Mouse (Mus musculus) heart, postnatal 25 days (tissue): ENCODE data around the gene Caly. TPM values are rescaled to one million over a fixed set of nuclear protein-coding genes. Genes with fewer than 3 reads are reported as not detected.

Experiments
- DNase-seq: peaks from one replicate; pipeline ENCODE4 v3.0.0; 2022; ENCODE audit warnings: low spot score
- intact Hi-C: fragments of 180-260 bp; cut with DNase I; formaldehyde crosslinking; loops from one replicate; pipeline ENCODE4 v1.15.1; 2025
- total RNA-seq, 2 experiments: library from RNA; stranded (reverse); gene quantifications; 2 replicates each; pipeline ENCODE4 v1.2.3; 2021

Caly gene
- not detected for total RNA-seq

GRCm38 (mm10) chr7:140082242-140082678 is at the start of gene Caly:
Gene Caly (minus strand): TSS chr7:140082548.
- intact Hi-C loops, result no loop called here
- DNase-seq, result no peak

- intact Hi-C loops, result no loop called here
- DNase-seq, result no peak
These were observed 45.6 kb upstream of the Caly start for GRCm38 (mm10) chr7:140127911-140128310.

- DNase-seq, result no peak
- intact Hi-C loops, result no loop called here
These were observed 44.6 kb upstream of the Caly start for GRCm38 (mm10) chr7:140126934-140127333.

GRCm38 (mm10) chr7:140126022-140126350 is 43.6 kb upstream of the Caly start:
- intact Hi-C loops, result no loop called here
- DNase-seq, result no peak

DNA sequence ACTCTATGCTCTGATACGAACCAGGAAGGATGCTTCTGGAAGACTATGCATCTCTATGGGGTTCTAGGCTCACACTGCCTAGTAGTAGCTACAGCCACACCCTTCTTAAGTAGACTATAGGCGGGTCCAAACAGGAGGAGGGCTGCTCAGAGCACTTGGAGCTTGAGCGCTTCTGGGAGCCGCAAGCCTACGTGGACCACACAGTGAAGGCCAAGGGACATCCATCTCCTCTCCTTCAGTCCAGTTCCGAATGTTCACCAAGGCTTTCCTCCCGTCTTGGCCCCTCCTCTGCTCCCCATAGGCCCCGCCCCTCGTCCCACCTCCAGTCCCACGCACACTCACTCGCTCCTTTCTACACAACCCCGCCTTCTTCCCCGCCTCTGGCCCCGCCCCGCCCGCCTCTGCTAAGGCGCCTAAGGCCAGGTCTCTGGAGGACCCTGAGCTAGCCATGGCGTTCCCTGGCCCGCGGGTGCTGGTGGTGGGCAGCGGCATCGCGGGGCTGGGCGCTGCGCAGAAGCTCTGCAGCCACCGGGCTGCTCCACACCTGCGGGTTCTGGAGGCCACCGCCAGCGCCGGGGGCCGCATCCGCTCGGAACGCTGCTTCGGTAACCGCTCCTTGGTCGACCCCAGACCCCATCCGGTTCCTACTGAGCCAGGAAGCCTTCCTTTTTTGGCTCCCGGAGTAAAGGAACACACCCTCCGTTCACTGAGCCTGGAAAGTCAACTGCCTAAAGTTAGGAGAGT is 43.1 kb upstream of the Caly start:
- peak; percentile 90 for DNase-seq
- intact Hi-C loops, result no loop called here

GRCm38 (mm10) chr7:140124382-140124781 is 42.0 kb upstream of the Caly start:
- intact Hi-C loops, result no loop called here

GRCm38 (mm10) chr7:140122765-140123164 is 40.4 kb upstream of the Caly start:
- DNase-seq, result no peak
- intact Hi-C loops, result no loop called here

More at GRCm38 (mm10) chr7:140124382-140124781, 42.0 kb upstream of the Caly start:
- DNase-seq, result no peak

DNA sequence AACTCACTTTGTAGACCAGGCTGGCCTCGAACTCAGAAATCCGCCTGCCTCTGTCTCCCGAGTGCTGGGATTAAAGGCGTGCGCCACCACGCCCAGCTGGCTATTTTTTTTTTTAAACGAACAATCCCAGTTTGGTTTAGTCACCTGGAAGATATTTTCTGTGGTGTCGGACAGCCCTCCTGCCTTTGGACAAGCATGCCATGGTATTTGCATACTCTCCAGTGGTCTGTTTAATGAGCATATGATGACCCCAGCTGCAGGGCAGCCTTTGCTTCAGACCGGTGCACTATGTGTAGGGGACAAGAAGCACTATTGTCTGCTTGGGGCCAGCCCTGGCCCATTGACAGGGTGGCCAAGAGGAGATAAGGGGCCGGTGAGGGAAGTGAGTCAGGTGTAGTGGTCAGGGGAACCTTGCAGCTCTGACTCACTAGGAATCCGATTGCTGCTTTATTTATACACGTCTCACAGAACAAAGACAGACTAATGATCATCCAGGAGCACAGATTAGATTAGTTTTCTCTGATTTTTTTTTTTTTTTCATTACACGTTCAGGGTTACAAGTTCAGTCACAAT is 39.1 kb upstream of the Caly start:
- intact Hi-C loops, result no loop called here
- DNase-seq, result no peak

GRCm38 (mm10) chr7:140120484-140120883 is 38.1 kb upstream of the Caly start:
- DNase-seq, result no peak
- intact Hi-C loops, result no loop called here

DNA sequence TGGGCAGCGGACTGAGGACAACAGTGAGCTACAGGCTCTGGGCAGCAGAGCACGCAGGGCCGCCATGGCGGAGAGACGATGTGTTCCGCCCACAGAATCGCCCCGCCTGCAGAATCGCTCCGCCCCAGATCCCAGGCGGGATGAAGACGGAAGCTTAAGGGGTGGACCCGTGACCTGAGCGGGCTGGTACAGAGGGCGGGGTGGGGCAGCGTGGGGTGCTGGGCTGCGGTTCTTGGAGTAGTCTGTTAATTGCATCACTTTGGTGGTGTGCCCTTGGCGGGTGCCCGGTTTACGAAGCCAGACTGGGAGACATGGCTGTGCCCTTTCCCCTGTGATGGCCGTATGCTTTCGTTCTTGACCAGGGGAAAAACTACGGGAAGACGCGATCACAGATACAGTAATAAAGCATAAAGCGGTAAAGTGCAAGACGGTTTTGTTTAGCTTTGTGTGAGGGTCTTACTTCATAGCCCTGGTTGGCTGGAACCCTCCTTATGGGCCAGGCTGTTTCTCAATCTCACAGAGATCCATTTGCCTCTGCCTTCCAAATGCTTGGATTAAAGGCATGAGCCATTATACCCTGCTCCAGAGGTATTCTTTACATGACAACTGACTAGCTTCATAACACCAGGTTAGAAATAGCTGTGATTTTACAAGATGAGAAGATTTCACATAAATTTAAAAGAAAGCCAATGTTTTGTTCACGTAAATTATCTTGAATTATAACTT is 34.1 kb upstream of the Caly start, which contains the start of gene Echs1:
TSS of gene Echs1 (minus strand) at position 148 of the 726 bp plus-strand sequence.
- intact Hi-C loops, result loop anchor here (2.0 to 10.0 kb wide), 2 partner anchors 24 to 82 kb away; partner anchors contain the start of genes Tubgcp2 and Zfp511
- DNase-seq, result peak; percentile 89

- intact Hi-C loops, result loop anchor here (2.0 to 10.0 kb wide), 2 partner anchors 25 to 81 kb away; partner anchors contain the start of genes Tubgcp2 and Zfp511
- peak; percentile 48 for DNase-seq
These were observed 33.4 kb upstream of the Caly start, which contains the start of gene Paox for GRCm38 (mm10) chr7:140115583-140116328. Gene Paox (plus strand): TSS chr7:140115799.

DNA sequence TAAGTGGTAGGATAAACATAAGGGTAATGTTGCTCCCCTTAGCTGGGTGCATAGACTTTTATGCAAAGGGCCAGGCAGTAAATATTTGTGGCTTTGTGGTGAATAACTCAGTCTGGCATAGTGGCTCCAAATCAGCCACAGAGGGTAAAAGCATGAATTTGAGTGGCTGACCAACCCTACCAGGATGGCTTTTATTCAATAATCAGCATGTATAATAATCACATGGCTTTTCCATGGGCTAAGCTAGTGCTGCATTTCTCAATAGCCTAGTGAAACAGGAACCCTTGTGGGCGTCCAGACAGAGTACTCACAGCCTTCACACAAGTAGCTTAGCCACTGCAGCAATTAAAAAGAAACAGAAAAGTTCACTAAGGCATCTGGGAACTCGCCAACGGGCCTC is 29.6 kb upstream of the Caly start:
- intact Hi-C loops, result loop anchor here (10.0 kb wide), 1 partner anchor 77 kb away; the partner anchor contains the start of genes Tubgcp2 and Zfp511
- no peak for DNase-seq

DNA sequence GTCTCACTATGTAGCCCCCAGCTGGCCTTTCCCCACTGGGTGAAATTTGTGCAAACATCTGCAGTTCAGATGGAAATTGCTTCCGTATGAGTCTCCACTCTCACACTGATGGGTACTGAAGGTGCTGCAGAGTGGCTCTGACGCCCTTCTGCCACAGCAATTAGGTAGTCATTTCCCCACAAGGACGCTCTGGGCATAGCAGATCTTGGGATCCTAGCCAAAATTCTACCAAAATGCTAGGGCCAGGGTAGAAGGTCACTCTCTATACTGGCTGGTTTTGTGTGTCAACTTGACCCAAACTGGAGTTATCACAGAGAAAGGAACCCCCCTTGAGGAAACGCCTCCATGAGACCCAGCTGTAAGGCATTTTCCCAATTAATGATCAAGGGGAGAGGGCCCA is 21.7 kb upstream of the Caly start:
- DNase-seq, result no peak
- intact Hi-C loops, result no loop called here

- intact Hi-C loops, result no loop called here
- peak; percentile 79 for DNase-seq
These were observed 19.9 kb upstream of the Caly start, which contains the start of gene Fuom for GRCm38 (mm10) chr7:140101993-140102860. Gene Fuom (minus strand): TSS chr7:140102441.

DNA sequence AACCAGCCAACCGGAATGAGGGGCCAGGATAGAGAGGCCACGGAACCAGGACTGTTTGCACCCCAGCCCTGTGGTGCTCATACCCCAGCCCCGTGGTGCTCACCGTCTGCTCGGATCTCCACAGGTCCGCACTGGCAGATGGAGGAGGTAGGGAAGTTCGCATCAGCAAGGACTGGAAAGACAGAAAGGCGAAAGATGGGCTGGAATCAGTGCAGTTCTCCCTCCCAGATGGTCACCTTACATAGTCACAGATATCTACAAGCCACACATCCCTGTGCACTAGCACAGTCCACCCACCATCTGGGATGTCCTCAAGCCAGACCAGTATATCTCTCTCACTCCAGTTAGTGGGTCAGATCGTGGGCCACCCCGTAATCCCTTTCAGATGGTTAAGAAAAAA is 19.1 kb upstream of the Caly start:
- intact Hi-C loops, result no loop called here

DNA sequence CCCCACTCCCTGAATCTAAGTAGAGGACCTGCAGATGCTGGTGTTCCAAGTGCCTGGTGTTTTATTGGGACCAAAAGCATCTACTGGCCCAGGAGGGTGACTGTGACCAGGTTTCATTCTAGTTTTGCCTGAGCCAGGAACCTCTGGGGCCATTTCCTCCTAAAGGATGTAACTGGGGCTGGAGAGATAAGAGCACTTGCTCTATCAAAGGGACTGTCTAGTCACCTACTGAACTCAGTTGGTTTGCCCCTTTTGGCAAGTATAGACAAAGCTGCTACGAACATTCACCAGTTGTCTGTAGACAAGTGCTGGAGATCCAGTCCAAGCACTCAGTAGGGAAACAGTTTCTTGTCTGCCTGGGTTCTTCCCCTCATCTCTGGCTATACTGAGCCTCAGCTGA is 16.1 kb upstream of the Caly start:
- no peak for DNase-seq
- intact Hi-C loops, result no loop called here

More for the DNA sequence above, 19.1 kb upstream of the Caly start:
- no peak for DNase-seq

DNA sequence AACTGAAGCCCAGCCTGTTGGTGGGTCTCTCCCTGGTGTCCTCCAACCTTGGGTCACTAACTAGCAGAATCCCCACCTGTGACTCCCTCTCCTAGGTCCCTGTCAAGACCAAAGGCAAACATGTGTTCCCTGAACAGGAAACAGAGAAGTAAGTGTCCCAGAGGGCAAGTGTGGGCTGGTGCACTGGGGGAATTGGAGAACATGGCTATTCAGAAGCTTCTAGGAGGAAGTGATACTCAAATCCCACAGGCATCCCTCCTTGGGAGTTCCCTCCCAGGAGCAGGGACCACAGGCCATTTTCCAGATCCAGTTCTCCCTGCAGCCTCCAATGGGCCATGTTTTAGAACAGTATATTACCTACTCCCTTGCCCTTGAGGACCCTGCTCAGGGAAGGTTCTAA is 13.7 kb upstream of the Caly start:
- DNase-seq, result no peak
- intact Hi-C loops, result no loop called here

DNA sequence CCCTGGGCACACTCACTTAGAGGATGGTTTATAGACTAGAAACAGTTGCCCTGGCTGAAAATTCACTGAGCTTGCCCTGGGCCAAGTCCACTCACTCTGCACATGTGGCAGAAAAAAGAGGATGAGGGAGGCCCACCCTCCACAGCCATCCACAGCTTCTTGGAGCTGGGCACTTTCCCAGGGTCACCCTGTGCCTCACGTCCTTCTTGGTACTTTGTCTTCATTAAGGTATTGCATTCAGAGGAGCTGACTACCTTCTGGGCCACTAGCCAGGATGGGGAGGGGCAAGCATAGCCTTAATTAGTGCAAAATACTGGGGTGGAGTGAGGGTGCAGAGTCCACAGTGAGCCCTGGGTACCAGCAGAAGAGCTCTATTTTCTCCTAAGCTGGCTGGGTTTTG is 13.2 kb upstream of the Caly start:
- no peak for DNase-seq
- intact Hi-C loops, result no loop called here

GRCm38 (mm10) chr7:140094954-140095353 is 12.6 kb upstream of the Caly start:
- DNase-seq, result no peak
- intact Hi-C loops, result no loop called here
